Mouse (Mus musculus) lung, postnatal 0 days (tissue): ENCODE data around the gene St3gal3. TPM values are rescaled to one million over a fixed set of nuclear protein-coding genes. Genes with fewer than 3 reads are reported as not detected.

Experiments used
- ATAC-seq: fragments of 200-750 bp; cut with Nextera tagmentation; 2 replicates; pipeline ENCODE4 v1.8.0; 2017; ENCODE audit warnings: moderate library complexity
- DNase-seq: peaks from one replicate; pipeline ENCODE4 v3.0.0-alpha.2; 2016; ENCODE audit warnings: low spot score
- H3K27ac ChIP-seq: fragments of 300-500 bp; sonication (generic); 2 replicates; pipeline ENCODE4 v1.5.1; 2014; ENCODE audit warnings: antibody characterized with exemption, mild to moderate bottlenecking, low read length, mixed read lengths
- H3K27me3 ChIP-seq: fragments of 300-500 bp; sonication (generic); replicated peaks from 2 replicates; pipeline ENCODE4 v1.6.1; 2014; ENCODE audit warnings: low read length, mixed read lengths; ENCODE audit not compliant: insufficient read depth
- H3K36me3 ChIP-seq: fragments of 300-500 bp; sonication (generic); 2 replicates; pipeline ENCODE4 v1.6.1; 2014; ENCODE audit warnings: low read length, mixed read lengths; ENCODE audit not compliant: insufficient read depth
- H3K4me1 ChIP-seq: fragments of 300-500 bp; sonication (generic); 2 replicates; pipeline ENCODE4 v1.6.1; 2014; ENCODE audit warnings: antibody characterized with exemption, low read depth, low read length, mixed read lengths; ENCODE audit not compliant: insufficient read depth
- H3K4me2 ChIP-seq: fragments of 300-500 bp; sonication (generic); replicated peaks from 2 replicates; pipeline ENCODE4 v1.6.1; 2014; ENCODE audit warnings: low read depth, mild to moderate bottlenecking, low read length, moderate library complexity, mixed read lengths
- H3K4me3 ChIP-seq: fragments of 300-500 bp; sonication (generic); 2 replicates; pipeline ENCODE4 v1.5.1; 2014; ENCODE audit warnings: low read depth, low read length
- H3K9ac ChIP-seq: fragments of 300-500 bp; sonication (generic); replicated peaks from 2 replicates; pipeline ENCODE4 v1.6.1; 2014; ENCODE audit warnings: low read depth, mild to moderate bottlenecking
- H3K9me3 ChIP-seq: fragments of 300-500 bp; sonication (generic); 2 replicates; pipeline ENCODE4 v1.6.1; 2016; ENCODE audit warnings: low read length, mixed read lengths
- CTCF ChIP-seq: IDR thresholded peaks from 2 replicates; pipeline ENCODE4 v1.5.1; 2016; ENCODE audit warnings: antibody characterized with exemption, mild to moderate bottlenecking
- EP300 ChIP-seq: IDR thresholded peaks from 2 replicates; pipeline ENCODE4 v1.6.1; 2016; ENCODE audit warnings: antibody characterized with exemption, mild to moderate bottlenecking, control low read depth
- WGBS: fragments of 180-500 bp; shearing (Covaris S2); extraction: QIAGEN DNeasy Blood & Tissue Kit; methylation state at CpG from one replicate; pipeline ENCODE4 v1.1.7; 2014; 5-methylcytosine and 5-hydroxymethylcytosine counted together
- polyA plus RNA-seq: library from polyadenylated mRNA; unstranded; fragments of >200 nt; fragmentation: Nextera tagmentation; extraction: Ambion mirVana; gene quantifications from 2 replicates; pipeline ENCODE4 v1.2.1, GENCODE M21; 2015

Gene St3gal3
- polyA plus RNA-seq, 1 experiment from 2014 or later = 4.5 TPM

DNA sequence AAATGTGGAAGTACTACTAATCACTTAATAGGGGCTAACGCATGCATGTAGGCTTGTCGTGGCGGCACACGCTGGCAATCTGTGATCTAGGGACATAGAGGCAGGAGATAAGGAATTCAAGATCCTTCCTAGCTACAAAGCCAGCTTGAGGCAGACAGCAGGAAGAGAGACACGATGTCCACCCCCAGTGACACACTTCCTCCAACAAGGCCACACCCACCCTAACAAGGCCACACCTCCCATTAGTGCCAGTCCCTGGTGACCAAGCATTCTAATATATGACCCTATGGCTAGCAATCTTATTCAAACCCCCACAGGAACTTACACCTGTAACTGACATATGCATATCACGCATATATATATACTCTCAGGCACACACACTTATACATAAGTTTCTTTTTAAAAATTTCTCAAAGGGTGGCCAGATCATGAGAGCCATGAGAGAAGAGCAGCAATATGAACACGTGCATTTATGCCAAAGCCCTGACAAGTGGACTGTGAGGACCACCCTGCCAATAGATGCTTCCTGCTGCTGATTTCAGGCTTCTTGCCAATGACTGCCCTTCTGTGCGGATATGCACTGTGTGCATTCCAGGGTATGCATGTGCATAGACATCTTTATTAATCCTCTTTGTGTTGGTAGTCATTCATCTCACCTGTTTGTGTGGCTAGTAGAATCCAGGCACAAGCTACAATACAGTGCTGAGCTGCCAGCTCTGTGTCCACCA lies 34.9 kb downstream of the St3gal3 start:
- 80% methylated on average over 8 of the region's 8 CpGs for WGBS
- Histone ChIP-seq H3K4me2 (no peak overlapping the region), H3K9me3 (no peaks in the 10 kb centered on the region), H3K27me3 (no peaks in the 10 kb centered on the region), H3K4me3 (no peak overlapping the region), H3K27ac (no peak overlapping the region), H3K9ac (no peak overlapping the region), H3K4me1 (no peaks in the 10 kb centered on the region), H3K36me3 (no peaks in the 10 kb centered on the region)
- TF ChIP-seq CTCF (no peak), EP300 (no peak)
- ATAC-seq = no peak
- DNase-seq = no peak

DNA sequence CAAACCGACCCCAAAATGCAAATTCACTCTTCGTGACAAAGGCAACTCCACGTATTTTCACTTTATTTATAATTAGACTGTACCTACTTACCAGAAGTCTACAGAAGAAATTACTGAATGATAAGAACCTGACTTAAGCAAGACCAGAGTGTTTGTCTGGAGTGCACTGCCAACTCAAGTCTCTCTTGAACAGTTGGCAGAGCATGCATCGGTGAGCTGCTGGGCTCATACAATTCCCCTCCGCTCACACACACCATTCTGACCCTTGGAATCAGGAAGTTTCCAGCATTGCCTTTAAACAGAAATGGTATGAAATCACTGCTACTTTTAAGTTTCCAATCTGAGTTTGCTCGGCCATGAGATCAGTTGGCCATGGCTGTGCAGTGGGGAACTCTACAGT lies 36.1 kb downstream of the St3gal3 start:
- DNase-seq = peak; percentile 84
- Histone ChIP-seq H3K27me3 (no peaks in the 10 kb centered on the region), H3K4me2 (no peak overlapping the region), H3K9ac (no peak overlapping the region), H3K4me3 (no peak overlapping the region), H3K36me3 (no peaks in the 10 kb centered on the region), H3K27ac (0 out of 2 replicates have a peak overlapping the region, but pooled peaks have one; percentile 38), H3K4me1 (no peaks in the 10 kb centered on the region), H3K9me3 (no peaks in the 10 kb centered on the region)
- peak; percentile 91 for ATAC-seq
- TF ChIP-seq EP300 (0 out of 2 replicates have a peak, but pooled peaks have one; percentile 9), CTCF (no peak)
- WGBS = 61% methylated on average over 6 of the region's 6 CpGs

DNA sequence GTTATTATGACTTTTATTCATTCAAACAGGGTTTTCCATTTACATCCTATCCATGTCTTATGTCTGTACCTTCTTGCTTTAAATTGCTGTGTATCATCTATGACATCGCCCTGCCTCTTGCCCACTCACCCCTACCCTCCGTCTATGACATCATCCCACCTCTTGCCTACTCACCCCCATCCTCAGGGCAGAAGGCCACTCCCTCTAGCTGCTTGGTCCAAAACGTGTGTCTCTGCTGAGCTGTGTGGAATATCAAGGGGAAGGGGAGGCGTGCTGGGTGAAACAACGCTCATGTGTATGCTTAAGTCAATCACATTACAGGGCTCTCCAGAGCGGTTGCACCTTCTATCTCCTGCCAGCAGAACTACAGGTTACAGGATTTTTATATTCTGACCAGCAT lies 38.6 kb downstream of the St3gal3 start:
- Histone ChIP-seq H3K4me2 (no peak overlapping the region), H3K9ac (no peak overlapping the region), H3K27me3 (no peaks in the 10 kb centered on the region), H3K9me3 (no peaks in the 10 kb centered on the region), H3K36me3 (no peaks in the 10 kb centered on the region), H3K4me1 (no peaks in the 10 kb centered on the region), H3K27ac (no peak overlapping the region), H3K4me3 (no peak overlapping the region)
- TF ChIP-seq EP300 (no peak), CTCF (no peak)
- WGBS = 69% methylated on average over 6 of the region's 6 CpGs
- ATAC-seq (no peak), DNase-seq (no peak)

DNA sequence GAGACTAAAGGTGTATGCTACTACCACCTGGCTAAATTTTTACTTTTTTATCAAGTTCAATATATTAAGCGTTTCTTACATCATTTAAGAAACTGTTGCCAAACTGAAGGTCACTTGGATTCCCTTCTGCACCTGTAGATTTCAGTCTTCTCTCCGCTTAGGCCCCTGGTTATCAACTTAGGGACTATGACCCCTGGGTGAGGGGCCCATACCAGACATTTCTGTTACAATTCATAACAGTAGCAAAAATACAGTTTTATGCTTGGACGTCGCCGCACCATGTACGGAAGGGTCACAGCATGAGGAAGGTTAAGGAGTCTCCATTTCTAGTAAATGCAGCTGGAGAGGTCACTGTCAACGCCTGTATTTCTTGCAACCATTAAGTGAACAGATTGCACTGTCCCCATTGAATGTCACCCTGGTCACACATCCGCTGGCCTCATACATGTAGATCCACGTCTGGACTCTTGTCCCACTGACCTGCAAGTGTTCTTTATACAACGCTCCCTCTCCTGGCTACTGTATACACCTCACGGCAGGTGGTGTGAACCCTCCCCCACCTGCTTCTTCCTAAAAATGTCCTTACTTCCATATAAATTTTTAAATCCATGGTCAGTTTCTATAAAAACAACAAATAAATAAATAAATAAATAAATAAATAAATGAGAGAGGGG lies 41.8 kb downstream of the St3gal3 start:
- Histone ChIP-seq H3K4me1 (no peaks in the 10 kb centered on the region), H3K4me3 (no peak overlapping the region), H3K36me3 (no peaks in the 10 kb centered on the region), H3K27ac (no peak overlapping the region), H3K27me3 (no peaks in the 10 kb centered on the region), H3K4me2 (no peak overlapping the region), H3K9ac (no peak overlapping the region), H3K9me3 (no peaks in the 10 kb centered on the region)
- no peak for ATAC-seq
- TF ChIP-seq EP300 (no peak), CTCF (no peak)
- DNase-seq = no peak
- 94% methylated on average over 11 of the region's 11 CpGs for WGBS

DNA sequence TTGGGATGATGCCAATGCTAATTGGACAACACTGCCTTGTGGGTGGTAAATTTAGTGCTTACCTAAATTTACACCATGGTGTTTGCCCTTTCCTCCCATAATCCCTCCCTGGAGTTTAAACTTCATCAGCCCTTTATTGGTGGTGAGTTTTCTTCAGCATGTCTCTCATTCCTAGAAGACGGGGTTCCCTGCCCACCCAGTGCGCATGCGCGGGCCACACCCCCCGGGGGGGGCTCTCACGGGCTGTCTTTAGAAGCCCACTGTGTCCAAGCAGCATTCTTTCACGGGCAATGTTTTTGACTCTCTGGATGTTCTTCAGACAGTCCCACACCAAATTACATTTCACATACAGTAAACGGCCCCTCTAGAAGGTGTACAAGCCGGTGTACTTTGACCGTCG lies 44.3 kb downstream of the St3gal3 start:
- no peak for TF ChIP-seq CTCF
- no peak for TF ChIP-seq EP300
- no peak for DNase-seq
- Histone ChIP-seq H3K27ac (no peak overlapping the region), H3K27me3 (no peaks in the 10 kb centered on the region), H3K4me3 (no peak overlapping the region), H3K9ac (no peak overlapping the region), H3K4me1 (no peaks in the 10 kb centered on the region), H3K4me2 (no peak overlapping the region), H3K36me3 (no peaks in the 10 kb centered on the region), H3K9me3 (no peaks in the 10 kb centered on the region)
- ATAC-seq = no peak
- 88% methylated on average over 11 of the region's 11 CpGs for WGBS

DNA sequence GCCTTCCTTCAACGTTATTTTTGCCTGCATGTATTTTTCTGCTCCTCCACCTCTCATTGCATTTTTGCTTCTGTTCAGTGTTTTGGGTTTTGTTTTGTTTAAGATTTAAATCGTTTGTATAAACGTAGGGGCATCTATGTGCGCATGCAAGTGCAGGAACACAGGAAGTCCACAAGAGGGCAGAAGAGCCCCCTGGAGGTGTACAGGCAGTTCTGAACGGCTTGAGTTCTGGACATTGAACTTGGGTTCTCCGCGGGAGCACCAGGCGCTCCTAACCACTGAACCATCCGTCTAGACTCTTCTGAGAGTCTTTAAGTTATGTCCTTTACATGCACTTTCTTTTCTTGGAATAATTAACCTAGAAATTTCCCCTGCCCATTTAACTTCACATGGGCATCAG lies 44.8 kb downstream of the St3gal3 start:
- H3K4me2 ChIP-seq = no peak overlapping the region
- H3K27ac ChIP-seq = no peak overlapping the region
- H3K36me3 ChIP-seq = no peaks in the 10 kb centered on the region
- H3K4me3 ChIP-seq = no peak overlapping the region
- ATAC-seq = peak; percentile 53; the same call in 1 of the 2 replicates
- H3K27me3 ChIP-seq = no peaks in the 10 kb centered on the region
- 46% methylated on average over 9 of the region's 9 CpGs for whole genome bisulfite sequencing
- DNase-seq = peak; percentile 73
- no peak overlapping the region for H3K9ac ChIP-seq
- no peaks in the 10 kb centered on the region for H3K4me1 ChIP-seq
- TF ChIP-seq EP300 = no peak
- peak; percentile 84 for TF ChIP-seq CTCF
- no peaks in the 10 kb centered on the region for H3K9me3 ChIP-seq
